Mouse (Mus musculus): ENCODE results near the gene Ppl.

Ppl gene

GRCm38 (mm10) chr16:5132401-5132801, at the start of gene Ppl:
Gene Ppl, minus strand, starts transcription at chr16:5132421.
- no peak for DNase-seq (ENCODE audit: low read depth, low spot score)

GRCm38 (mm10) chr16:5172636-5173035, 40.4 kb upstream of the Ppl start:
- DNase-seq (ENCODE audit: low read depth, low spot score): no peak

GRCm38 (mm10) chr16:5168829-5169228, 36.6 kb upstream of the Ppl start:
- DNase-seq (ENCODE audit: low read depth, low spot score): no peak

DNA sequence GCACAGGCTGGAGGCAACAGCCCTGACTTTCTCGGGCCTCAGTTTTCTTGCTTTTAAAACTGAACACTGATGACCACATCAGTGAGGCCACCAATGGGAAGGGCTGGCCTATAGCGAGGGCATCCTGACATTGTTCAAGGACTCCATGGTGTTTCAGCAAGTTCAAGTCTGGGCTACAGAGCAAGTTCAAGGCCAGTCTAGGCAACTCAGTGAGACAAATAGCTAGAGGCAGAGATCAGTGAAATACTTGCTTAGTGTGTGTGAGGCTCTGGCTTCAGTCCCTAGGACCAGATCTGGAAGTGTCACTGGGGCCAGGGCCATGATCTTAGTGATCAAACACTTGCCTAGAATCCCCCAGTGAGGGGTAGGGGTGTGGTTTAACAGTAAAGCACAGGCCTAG, 35.8 kb upstream of the Ppl start:
- no peak for DNase-seq (ENCODE audit: low read depth, low spot score)

DNA sequence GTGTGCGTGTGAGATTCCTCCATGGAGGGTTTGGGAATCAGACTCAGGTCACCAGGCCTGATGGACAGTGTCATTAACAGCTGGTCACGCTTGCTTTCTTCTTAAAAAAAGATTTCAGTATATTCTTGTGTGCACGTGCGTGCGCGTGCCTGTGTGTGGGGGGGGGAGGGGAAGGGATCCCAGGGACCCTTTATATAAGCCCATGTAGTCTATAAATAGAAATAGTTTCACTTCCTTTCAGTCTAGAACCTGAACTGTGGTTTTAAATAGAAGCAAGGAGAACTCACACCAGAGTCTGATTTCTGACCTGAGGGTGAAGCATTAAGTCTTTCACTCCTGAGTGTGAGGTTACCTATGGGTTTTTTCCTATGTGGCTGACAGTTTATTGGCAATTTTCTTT, 32.1 kb upstream of the Ppl start:
- DNase-seq (ENCODE audit: low read depth, low spot score): no peak

DNA sequence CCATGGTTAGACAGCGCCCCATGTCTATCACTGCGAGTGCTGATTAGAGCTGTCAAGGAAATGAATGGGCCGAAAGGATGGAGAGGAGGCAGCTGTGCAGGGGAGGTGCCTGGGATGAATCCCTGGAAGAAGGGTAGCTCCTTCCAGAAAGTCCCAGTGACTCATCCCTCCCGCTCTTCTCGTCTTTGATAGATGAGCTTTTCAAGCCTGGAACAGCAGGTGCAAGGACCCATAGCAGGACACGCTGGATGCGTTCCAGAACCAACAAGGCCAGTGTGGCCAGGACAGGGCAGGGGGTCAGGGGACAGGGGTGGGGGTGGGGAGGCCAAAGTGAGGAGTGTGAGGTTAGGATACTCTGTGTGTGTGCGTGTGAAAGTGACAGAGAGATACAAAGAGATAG, 27.0 kb upstream of the Ppl start:
- DNase-seq (ENCODE audit: low read depth, low spot score): no peak

DNA sequence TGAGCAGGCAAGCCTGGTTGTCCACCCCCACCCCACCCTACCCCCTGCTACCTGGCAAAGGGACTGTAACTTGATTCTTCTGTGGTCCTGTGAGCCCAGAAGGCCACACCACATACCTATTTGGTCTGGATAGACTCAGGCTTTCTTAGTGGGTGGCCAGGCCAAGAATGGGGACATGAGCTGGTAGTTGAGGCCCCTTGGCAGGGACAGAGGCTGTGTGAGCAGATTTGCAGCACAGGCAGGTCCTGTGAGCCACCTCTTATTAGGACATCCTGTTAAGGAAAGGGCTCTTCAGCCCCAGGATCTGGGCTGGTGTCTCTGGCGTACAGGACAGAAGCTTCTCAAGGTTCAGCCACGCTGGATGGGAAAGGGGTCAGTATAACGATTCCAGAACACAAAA, 24.9 kb upstream of the Ppl start:
- no peak for DNase-seq (ENCODE audit: low read depth, low spot score)

GRCm38 (mm10) chr16:5156495-5156894, 24.3 kb upstream of the Ppl start:
- no peak for DNase-seq (ENCODE audit: low read depth, low spot score)

DNA sequence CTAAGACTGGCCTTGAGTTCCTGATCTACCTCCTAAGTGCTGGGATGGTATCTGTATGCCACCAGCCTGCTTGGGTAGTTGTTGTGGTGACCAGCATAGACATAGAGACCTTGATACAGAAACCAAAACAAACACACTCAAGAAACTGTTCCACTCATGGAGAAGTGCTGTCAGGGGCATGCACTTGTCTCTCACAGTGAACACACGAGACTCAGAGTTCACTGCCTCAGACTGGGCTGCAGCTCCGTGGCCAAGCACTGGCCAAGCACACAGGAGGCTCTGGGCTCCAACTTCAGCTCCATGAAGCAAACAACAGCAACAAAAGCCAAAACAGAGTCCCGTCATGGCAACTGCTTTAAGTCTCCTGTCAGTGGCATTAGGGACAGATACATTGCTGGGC, 22.8 kb upstream of the Ppl start:
- DNase-seq (ENCODE audit: low read depth, low spot score): no peak

DNA sequence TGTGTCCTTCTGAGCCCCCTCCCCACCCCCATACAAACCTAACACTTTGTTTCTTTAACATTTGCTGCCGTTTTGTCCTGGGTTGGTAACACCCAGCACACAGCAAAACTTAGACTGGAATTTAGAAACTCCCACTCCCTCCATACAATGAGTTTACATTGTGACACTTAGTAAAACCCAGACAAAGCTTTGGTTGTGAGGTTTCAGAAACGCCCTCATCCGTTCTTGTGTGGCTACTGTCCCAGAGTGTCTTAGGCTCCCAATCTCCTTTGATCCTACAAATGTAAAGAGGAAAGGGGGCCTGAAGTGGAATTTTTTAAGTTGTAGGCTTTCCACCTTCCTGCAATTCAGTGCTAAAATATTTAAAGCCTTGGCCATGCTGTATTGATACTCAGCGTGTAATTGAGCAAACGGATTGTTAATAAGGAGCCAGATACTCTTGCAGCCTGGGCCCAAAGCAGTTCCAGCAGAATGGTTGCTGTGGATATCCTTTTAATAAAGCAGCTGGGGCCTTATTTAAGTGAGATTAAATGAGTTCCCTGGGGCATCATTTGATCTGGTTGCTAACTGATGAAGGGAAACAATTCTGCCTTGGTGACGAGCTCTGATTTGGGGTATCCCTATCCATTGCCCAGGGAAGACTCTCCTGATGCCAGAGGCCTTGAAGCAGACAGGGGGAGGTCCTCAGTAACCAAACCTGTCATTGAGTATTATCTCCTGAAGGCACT, 21.2 kb upstream of the Ppl start:
- DNase-seq (ENCODE audit: low read depth, low spot score): no peak

- no peak for DNase-seq (ENCODE audit: low read depth, low spot score)
These were observed 18.3 kb upstream of the Ppl start for GRCm38 (mm10) chr16:5150544-5150943.

GRCm38 (mm10) chr16:5147037-5147385, 14.8 kb upstream of the Ppl start, which contains the start of gene Sec14l5:
Gene Sec14l5, plus strand, starts transcription at chr16:5147109.
- DNase-seq (ENCODE audit: low read depth, low spot score): no peak

- peak; percentile 33 for DNase-seq (ENCODE audit: low read depth, low spot score)
These were observed 14.3 kb upstream of the Ppl start for GRCm38 (mm10) chr16:5146367-5147036.

DNA sequence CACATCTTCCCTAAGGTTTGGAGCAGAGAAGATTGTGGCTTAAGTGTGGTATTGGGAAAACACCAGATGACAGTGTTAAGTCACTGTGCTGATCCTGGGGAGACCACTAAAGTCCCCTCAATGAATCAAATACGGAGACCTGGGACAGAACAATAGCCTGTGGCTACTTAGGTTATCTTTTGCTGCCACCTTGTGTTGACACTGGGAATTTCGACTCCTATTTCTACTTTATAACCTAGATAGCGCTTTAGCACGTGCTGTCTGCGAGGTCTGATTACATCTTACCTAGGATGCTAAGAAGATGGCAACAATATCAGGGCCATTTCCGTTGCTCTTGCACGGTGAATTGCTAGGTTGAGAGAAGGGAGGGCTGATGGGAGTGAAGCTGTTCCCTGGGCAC, 13.3 kb upstream of the Ppl start:
- peak; percentile 77 for DNase-seq (ENCODE audit: low read depth, low spot score)

- DNase-seq (ENCODE audit: low read depth, low spot score): no peak
These were observed 7.5 kb upstream of the Ppl start for GRCm38 (mm10) chr16:5139741-5140140.

DNA sequence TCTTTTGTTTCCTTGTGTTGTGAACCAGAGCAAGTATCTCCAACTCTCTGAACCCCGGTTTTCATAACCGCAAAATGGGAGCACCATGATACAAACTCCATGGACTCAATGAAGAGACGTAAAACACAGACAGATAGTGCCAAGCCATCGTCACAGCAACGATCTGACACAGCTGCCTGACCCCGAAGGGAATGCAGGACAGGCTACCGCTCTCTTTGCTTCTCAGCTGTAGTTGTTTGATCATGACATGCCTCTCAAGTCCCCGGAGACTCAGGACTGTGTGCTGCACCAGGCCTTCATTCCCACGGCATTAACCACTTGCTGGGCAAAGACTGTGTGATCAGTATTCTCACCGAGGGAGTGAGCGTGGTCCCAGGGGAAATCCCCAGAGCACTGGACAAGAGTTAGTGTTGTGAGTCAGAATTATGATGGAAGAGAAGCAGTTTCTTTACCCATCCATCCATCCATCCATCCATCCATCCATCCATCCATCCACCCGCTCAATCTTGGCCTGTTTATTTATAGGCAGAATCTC, 4.9 kb upstream of the Ppl start:
- DNase-seq (ENCODE audit: low read depth, low spot score): no peak

DNA sequence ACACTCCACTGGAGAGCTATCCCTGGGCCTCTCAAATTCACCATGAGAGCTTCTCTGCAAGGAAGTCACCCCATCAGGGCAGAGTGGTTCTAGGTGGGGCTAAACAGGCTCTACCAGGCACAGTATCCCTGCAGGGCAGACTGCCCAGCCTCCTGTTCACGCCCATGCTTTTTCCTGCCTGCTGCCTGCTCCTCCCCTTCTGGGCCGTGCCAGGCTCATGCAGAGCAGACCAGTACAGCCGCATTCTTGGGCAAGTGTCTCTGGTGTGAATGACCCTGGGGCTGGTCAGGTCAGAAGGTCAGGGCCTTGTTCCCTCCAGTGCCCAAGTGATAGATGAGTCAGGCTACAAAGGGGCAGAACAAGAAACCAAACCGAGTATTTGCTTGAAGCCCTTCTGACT, 4.3 kb upstream of the Ppl start:
- no peak for DNase-seq (ENCODE audit: low read depth, low spot score)

- DNase-seq (ENCODE audit: low read depth, low spot score): no peak
These were observed 3.5 kb upstream of the Ppl start for GRCm38 (mm10) chr16:5135551-5136261.

GRCm38 (mm10) chr16:5134623-5135330, 2.6 kb upstream of the Ppl start:
- DNase-seq (ENCODE audit: low read depth, low spot score): peak; percentile 25

DNA sequence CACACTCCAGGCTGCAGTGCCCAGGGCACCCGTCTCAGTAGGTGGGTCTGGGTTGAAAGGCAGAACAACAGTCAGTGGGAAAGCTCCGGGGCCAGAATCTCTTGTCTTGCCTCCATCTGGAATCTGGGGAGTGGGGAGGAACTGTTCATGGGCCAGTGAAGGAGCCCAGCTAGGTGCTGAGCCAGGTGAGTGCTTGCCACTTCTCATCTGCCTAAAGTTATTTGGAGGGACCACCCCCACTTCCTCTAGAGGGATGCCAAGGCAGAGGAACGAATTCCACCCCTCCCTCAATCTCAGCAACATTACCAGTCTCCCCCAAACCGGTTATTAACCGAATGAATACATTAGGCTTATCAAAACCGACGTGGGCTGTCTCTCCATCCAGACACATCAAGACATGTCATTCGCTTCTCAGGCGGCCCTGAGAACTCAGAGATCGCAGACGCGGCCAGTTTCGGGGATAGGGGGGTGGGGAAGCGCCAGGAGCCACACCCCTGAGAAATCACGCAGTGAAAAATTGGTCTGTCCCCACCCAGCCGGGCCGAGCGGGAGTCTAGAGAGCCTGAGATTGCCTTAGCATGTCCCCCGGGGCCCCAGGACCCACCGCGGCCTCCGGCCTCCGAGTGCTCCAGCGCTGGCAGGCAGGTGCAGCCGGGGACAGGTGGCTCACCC, 834 bp downstream of the Ppl start:
- DNase-seq (ENCODE audit: low read depth, low spot score): no peak

DNA sequence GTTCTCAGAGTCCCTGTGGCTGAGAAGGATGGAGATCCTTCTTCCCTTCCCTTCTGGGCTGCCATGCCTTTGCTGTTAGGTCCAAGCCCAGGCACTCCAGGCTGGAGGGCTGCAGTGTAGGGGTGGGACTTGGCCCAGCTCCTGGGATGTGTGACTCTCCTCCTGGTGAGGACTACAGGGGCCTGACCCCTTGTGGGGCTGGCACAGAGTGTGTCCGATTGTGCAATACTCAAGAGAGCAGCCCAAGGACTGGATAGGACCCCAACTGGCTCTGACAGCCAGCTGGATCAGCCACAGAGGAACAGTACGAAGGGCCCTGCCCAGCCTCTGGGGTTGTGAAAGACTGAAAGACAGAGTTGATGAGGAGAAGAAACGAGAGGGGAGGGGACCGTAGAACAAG, 1.5 kb downstream of the Ppl start:
- no peak for DNase-seq (ENCODE audit: low read depth, low spot score)
